Mouse (Mus musculus) brain, embryonic 14.5 days (tissue): ENCODE data around the gene Plekhg2.

Source experiments
- CTCF ChIP-seq: fragments of 200-500 bp; IDR thresholded peaks from 2 replicates; pipeline ENCODE4 v1.5.1; 2012; ENCODE audit warnings: inconsistent platforms, mild to moderate bottlenecking, moderate library complexity, borderline replicate concordance; ENCODE audit not compliant: insufficient read depth, insufficient read length; ENCODE audit errors: extremely low read depth
- POLR2A ChIP-seq: fragments of 200-500 bp; IDR thresholded peaks from 2 replicates; pipeline ENCODE4 v1.6.1; 2012; ENCODE audit warnings: mild to moderate bottlenecking, inconsistent platforms, borderline replicate concordance; ENCODE audit not compliant: poor library complexity, insufficient read depth, insufficient read length, severe bottlenecking; ENCODE audit errors: extremely low read depth

GRCm38 (mm10) chr7:28374647-28375046, 2.2 kb upstream of the Plekhg2 start:
- TF ChIP-seq CTCF (no peak), POLR2A (no peak)
